Mouse (Mus musculus) myocyte (in vitro differentiated cells): ENCODE data around the gene Kcnk15.

Source experiments
- E2F4 ChIP-seq: IDR thresholded peaks from one replicate; pipeline ENCODE4 v1.6.1; 2011; ENCODE audit warnings: mild to moderate bottlenecking, control low read depth, moderate library complexity; ENCODE audit not compliant: insufficient read depth
- POLR2A ChIP-seq: IDR thresholded peaks from one replicate; pipeline ENCODE4 v1.6.1; 2011; ENCODE audit warnings: low read depth, mild to moderate bottlenecking, control low read depth, moderate library complexity; ENCODE audit not compliant: insufficient read length
- POLR2AphosphoS2 ChIP-seq: IDR thresholded peaks from one replicate; pipeline ENCODE4 v1.6.1; 2011; ENCODE audit warnings: low read depth, control low read depth; ENCODE audit not compliant: insufficient read length
- SRF ChIP-seq: IDR thresholded peaks from one replicate; pipeline ENCODE4 v1.6.1; 2011; ENCODE audit warnings: low read depth; ENCODE audit not compliant: control insufficient read depth, insufficient read length
- USF1 ChIP-seq: IDR thresholded peaks from one replicate; pipeline ENCODE4 v1.6.1; 2011; ENCODE audit warnings: low read depth, mild to moderate bottlenecking, control low read depth, moderate library complexity

DNA sequence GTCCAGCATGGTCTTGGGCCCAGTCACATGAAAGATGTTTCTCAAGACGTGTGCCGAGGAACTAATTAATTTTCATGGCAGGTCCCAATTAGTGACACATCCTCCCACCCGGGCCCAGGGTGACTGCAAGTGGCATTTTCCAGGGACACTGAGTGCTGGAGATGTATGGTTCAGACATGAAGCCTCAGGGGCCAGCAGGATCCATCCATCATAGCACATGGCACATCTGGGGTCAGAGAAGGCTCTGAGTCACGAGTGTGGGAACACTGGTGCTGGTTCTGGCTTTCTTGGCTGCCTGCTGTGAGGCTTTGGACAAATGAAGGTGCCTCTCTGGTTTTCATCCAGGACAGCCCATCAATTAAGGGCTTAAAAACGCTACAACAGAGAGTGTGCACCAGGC lies 53.7 kb downstream of the Kcnk15 start:
- no peak for TF ChIP-seq E2F4
- no peak for TF ChIP-seq POLR2AphosphoS2
- TF ChIP-seq SRF: no peak
- TF ChIP-seq POLR2A: no peak
- TF ChIP-seq USF1: no peak
